Mouse (Mus musculus) limb, embryonic 14.5 days (tissue): Measurements from ENCODE around the gene Cx3cr1. TPM values are rescaled to one million over a fixed set of nuclear protein-coding genes. Genes with fewer than 3 reads are reported as not detected.

ENCODE experiments used
- ATAC-seq: fragments of 200-750 bp; cut with Nextera tagmentation; 2 replicates; pipeline ENCODE4 v1.8.0; 2017; ENCODE audit warnings: low read depth, moderate number of reproducible peaks, moderate TSS enrichment; ENCODE audit not compliant: low FRiP score
- DNase-seq: peaks from one replicate; pipeline ENCODE4 v3.0.0-alpha.2; 2015; ENCODE audit warnings: low spot score
- H3K27ac ChIP-seq: fragments of 300-500 bp; sonication (generic); replicated peaks from 2 replicates; pipeline ENCODE4 v1.5.1; 2014; ENCODE audit warnings: low read depth, mild to moderate bottlenecking, low read length, moderate library complexity, mixed read lengths
- H3K27me3 ChIP-seq: fragments of 300-500 bp; sonication (generic); 2 replicates; pipeline ENCODE4 v1.6.1; 2014; ENCODE audit warnings: low read length, mixed read lengths; ENCODE audit not compliant: control insufficient read depth, insufficient read depth
- H3K36me3 ChIP-seq: fragments of 300-500 bp; sonication (generic); 2 replicates; pipeline ENCODE4 v1.6.1; 2014; ENCODE audit warnings: mild to moderate bottlenecking, low read length, moderate library complexity, mixed read lengths; ENCODE audit not compliant: control insufficient read depth, insufficient read depth
- H3K4me1 ChIP-seq: fragments of 300-500 bp; sonication (generic); 2 replicates; pipeline ENCODE4 v1.6.1; 2014; ENCODE audit warnings: antibody characterized with exemption, low read length, mixed read lengths; ENCODE audit not compliant: control insufficient read depth, insufficient read depth
- H3K4me2 ChIP-seq: fragments of 300-500 bp; sonication (generic); replicated peaks from 2 replicates; pipeline ENCODE4 v1.6.1; 2014; ENCODE audit warnings: low read depth, mild to moderate bottlenecking, low read length, moderate library complexity; ENCODE audit not compliant: severe bottlenecking
- H3K4me3 ChIP-seq: fragments of 300-500 bp; sonication (generic); replicated peaks from 2 replicates; pipeline ENCODE4 v1.5.1; 2014; ENCODE audit warnings: low read length
- H3K9ac ChIP-seq: fragments of 300-500 bp; sonication (generic); 2 replicates; pipeline ENCODE4 v1.6.1; 2014; ENCODE audit warnings: mild to moderate bottlenecking, low read depth, low read length, moderate library complexity; ENCODE audit not compliant: severe bottlenecking
- H3K9me3 ChIP-seq: fragments of 300-500 bp; sonication (generic); 2 replicates; pipeline ENCODE4 v1.6.1; 2016; ENCODE audit warnings: low read length; ENCODE audit not compliant: control insufficient read depth
- POLR2A ChIP-seq: fragments of 200-500 bp; IDR thresholded peaks from 2 replicates; pipeline ENCODE4 v1.8.0; 2012; ENCODE audit warnings: inconsistent platforms, mild to moderate bottlenecking, moderate library complexity, borderline replicate concordance; ENCODE audit not compliant: insufficient read depth, insufficient read length; ENCODE audit errors: extremely low read depth
- WGBS: fragments of 180-500 bp; shearing (Covaris S2); extraction: QIAGEN DNeasy Blood & Tissue Kit; methylation state at CpG from one replicate; pipeline ENCODE4 v1.1.7; 2014; 5-methylcytosine and 5-hydroxymethylcytosine counted together
- polyA plus RNA-seq, 2 experiments: library from polyadenylated mRNA; depleted of rRNA in 1 of 2; stranded (reverse) in 1 of 2; unstranded in 1 of 2; fragments of >200 nt; fragmentation: Nextera tagmentation in 1 of 2; extraction: Ambion mirVana in 1 of 2; gene quantifications; 2 replicates each; pipeline versions ENCODE4 v1.2.1 to v1.2.3; 2012 to 2014

Gene Cx3cr1
- polyA plus RNA-seq, 2 experiments = 10.1 to 11.0 TPM

GRCm38 (mm10) chr9:120056201-120056600, 13.5 kb downstream of the Cx3cr1 start:
- Histone ChIP-seq H3K4me1 (no peaks in the 10 kb centered on the region), H3K9me3 (no peaks in the 10 kb centered on the region), H3K4me2 (no peak overlapping the region), H3K36me3 (no peaks in the 10 kb centered on the region), H3K27me3 (no peaks in the 10 kb centered on the region), H3K27ac (no peak overlapping the region), H3K9ac (no peak overlapping the region), H3K4me3 (no peak overlapping the region)
- ATAC-seq (no peak), DNase-seq (no peak)
- no peak for TF ChIP-seq POLR2A
- 68% methylated on average over 9 of the region's 9 CpGs for WGBS

- H3K36me3 ChIP-seq = no peaks in the 10 kb centered on the region
- 42% methylated on average over 8 of the region's 8 CpGs for WGBS
- no peaks in the 10 kb centered on the region for H3K27me3 ChIP-seq
- no peak for TF ChIP-seq POLR2A
- no peak for DNase-seq
- H3K4me2 ChIP-seq = no peak overlapping the region
- no peak overlapping the region for H3K9ac ChIP-seq
- H3K27ac ChIP-seq = no peak overlapping the region
- no peaks in the 10 kb centered on the region for H3K4me1 ChIP-seq
- H3K4me3 ChIP-seq = no peak overlapping the region
- no peaks in the 10 kb centered on the region for H3K9me3 ChIP-seq
- no peak for ATAC-seq
Measured at GRCm38 (mm10) chr9:120054545-120055277, 15.0 kb downstream of the Cx3cr1 start.

GRCm38 (mm10) chr9:120049407-120049806, 20.3 kb downstream of the Cx3cr1 start:
- WGBS = 71% methylated on average over 3 of the region's 3 CpGs
- Histone ChIP-seq H3K9ac (no peak overlapping the region), H3K27me3 (no peaks in the 10 kb centered on the region), H3K4me1 (no peaks in the 10 kb centered on the region), H3K36me3 (no peaks in the 10 kb centered on the region), H3K27ac (no peak overlapping the region), H3K4me3 (no peak overlapping the region), H3K4me2 (no peak overlapping the region), H3K9me3 (no peaks in the 10 kb centered on the region)
- no peak for DNase-seq
- ATAC-seq = no peak
- TF ChIP-seq POLR2A = no peak

GRCm38 (mm10) chr9:120048495-120048894, 21.2 kb downstream of the Cx3cr1 start:
- Histone ChIP-seq H3K4me3 (no peak overlapping the region), H3K27me3 (no peaks in the 10 kb centered on the region), H3K36me3 (no peaks in the 10 kb centered on the region), H3K9me3 (no peaks in the 10 kb centered on the region), H3K27ac (no peak overlapping the region), H3K4me1 (no peaks in the 10 kb centered on the region), H3K4me2 (no peak overlapping the region), H3K9ac (no peak overlapping the region)
- TF ChIP-seq POLR2A = no peak
- DNase-seq (no peak), ATAC-seq (no peak)
- 73% methylated on average over 6 of the region's 6 CpGs for WGBS

- DNase-seq = no peak
- no peak for TF ChIP-seq POLR2A
- no peak overlapping the region for H3K9ac ChIP-seq
- no peaks in the 10 kb centered on the region for H3K4me1 ChIP-seq
- no peak overlapping the region for H3K27ac ChIP-seq
- H3K27me3 ChIP-seq = no peaks in the 10 kb centered on the region
- no peak overlapping the region for H3K4me2 ChIP-seq
- H3K9me3 ChIP-seq = no peaks in the 10 kb centered on the region
- ATAC-seq = no peak
- no peaks in the 10 kb centered on the region for H3K36me3 ChIP-seq
- no peak overlapping the region for H3K4me3 ChIP-seq
- 85% methylated on average over 7 of the region's 7 CpGs for WGBS
Measured at GRCm38 (mm10) chr9:120043115-120043514, 26.6 kb downstream of the Cx3cr1 start.
